Mouse (Mus musculus): ENCODE data around the gene Hoxb5.

The Hoxb5 gene

DNA sequence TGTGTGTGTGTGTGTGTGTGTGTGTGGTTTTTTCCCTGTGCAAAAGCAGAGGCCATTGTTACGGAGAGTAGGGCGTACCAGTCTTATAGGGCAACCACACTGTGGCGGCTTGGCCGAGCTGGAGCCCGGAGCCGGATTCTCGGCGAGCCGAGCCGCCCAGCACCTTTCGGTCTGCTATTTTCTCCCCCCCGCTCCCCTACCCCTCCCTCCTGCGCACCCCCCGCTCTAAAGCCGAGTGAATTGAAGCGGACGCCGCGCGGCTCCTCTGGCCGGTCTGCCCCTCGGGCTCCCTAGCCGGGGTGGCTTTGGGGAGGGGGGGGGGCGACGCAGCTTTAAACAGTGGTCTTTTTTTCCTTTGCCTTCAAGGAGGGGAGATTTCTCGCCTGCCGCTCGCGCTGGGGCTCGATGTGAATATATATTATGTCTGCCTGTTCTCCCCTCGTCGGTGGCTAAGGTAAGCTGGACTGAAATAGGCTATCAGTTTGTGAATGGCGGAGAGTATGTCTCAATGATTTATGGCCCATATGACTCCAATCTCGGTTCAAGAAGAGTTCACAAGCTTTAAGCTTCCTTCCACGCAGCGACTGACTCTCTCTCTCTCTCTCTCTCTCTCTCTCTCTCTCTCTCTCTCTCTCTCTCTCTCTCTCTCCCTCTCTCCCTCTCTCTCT lies 37.7 kb downstream of the Hoxb5 start:
- DNase-seq (ENCODE audit: low read depth) = no peak

DNA sequence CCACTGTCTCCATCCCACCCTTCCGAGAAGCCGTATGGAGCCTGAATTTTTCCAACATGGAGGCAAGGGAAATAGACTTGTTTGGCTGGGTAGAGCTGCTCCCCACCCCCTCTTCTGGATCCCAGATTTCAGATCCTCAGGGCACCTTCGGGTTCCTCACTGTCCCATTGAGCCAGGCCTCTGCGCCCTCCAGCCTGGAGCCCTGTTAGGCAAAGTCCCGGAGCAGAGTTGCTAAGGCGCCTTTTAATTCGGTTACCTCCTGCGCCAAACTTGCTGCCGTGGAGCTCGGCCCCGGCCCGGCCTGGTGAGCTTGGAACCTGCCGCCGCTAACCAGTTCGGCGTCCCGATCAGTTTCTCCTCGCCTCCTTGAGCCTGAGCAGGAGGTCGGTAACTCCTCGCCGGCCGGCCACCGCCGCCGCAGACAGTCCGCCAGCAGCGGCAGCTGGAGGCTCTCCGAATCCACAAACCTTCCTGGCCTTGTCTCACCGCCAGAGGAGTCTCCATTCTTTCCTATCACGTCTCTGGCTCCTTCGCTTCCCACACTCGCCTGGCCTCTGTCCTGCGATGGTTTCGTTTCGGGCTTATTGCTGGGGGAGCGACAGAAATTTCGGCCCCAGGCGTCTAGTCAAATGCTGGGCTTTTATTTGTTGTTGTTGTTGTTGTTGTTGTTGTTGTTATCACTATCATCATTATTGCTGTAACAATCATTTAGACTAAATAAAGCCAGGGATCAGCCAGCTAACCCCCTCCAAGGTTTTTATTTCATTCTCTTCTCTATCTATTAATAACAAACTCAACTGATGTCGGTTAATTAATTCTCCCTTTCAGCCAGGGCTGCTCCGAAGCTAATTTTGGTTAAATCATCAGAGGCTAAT lies 38.8 kb downstream of the Hoxb5 start:
- no peak for DNase-seq (ENCODE audit: low read depth)

DNA sequence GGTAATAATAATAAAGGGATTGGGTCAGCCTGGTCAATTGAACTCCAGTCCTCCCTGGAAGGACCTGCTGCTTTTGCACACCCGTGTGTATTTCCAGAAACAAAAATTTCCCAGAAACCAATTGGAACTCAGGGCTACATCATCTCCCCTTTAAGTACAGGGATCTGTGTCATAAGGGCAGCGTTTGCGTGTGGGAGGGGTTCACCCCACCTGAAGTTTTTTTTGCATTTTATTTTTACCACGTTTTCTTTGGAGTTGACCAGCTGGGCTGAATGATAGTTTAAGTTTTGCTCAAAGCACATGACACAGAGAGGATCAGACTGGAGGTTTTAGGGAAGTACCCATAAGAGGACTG lies 39.4 kb downstream of the Hoxb5 start:
- no peak for DNase-seq (ENCODE audit: low read depth)

DNA sequence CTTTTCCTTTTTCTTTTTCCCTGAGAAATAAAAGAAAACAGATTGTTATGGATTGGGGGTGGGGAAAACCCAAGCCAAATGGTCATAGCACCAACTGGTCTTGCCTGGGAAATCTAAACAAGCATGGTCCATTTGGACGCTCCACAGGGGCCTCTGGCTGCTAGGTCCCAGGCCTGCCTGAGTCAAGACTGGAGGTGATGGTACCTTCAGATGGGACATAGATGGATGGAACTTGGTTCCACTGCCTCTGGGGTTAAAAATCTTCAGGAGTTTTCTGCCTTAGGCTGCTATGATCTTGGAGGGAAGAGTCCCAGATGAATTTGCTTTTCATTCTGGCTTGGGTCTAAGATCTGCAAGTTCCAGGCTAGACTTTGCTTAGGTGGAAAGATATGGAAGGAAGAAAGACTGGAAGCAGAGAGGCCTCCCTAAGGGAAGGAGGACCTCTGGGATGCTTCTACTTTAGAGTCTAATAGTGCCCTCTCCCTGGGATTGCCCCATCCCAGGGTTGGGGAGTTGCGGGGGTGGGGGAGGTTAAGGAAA lies 40.1 kb downstream of the Hoxb5 start:
- no peak for DNase-seq (ENCODE audit: low read depth)

DNA sequence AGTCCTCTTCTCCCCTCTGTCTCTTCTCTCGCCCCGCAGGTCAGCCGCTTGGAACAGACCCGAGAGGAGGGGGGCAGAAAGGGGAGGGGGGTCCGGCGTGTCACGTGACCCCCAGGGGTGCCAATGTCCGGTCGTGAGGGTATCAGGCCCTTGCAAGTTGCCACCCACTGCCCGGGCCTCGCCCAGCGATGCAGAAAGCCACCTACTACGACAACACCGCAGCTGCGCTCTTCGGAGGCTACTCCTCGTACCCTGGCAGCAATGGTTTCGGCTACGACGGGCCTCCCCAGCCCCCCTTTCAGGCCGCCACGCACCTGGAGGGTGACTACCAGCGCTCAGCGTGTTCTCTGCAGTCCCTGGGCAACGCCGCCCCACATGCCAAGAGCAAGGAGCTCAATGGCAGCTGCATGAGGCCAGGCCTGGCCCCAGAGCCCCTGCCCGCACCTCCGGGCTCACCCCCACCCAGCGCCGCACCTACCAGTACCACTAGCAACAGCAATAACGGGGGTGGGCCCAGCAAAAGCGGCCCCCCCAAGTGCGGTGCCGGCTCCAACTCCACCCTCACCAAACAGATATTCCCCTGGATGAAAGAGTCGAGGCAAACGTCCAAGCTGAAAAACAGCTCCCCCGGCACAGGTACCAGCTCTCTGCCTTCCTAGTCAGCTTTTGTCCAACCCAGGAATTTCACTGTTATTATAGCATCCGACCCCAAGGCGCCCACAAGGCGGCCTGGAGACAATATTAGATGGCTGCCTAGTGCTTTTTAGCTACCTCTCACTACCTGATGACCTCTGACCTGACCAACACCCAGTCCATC lies 41.1 kb downstream of the Hoxb5 start:
- no peak for DNase-seq (ENCODE audit: low read depth)

DNA sequence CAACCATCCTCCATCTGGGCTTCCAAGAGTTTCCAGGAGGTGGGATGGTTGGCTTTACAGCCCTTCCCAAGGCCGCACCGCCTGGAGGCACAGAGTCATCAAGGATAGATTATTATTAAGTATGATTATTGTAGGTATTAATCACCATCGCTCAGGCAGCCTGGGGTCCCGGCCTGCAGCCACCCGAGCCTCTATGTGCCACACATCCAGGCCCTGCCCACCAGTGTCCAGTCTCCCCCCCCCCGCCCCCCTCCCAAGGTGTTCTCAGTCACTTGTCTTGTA lies 41.7 kb downstream of the Hoxb5 start:
- no peak for DNase-seq (ENCODE audit: low read depth)

DNA sequence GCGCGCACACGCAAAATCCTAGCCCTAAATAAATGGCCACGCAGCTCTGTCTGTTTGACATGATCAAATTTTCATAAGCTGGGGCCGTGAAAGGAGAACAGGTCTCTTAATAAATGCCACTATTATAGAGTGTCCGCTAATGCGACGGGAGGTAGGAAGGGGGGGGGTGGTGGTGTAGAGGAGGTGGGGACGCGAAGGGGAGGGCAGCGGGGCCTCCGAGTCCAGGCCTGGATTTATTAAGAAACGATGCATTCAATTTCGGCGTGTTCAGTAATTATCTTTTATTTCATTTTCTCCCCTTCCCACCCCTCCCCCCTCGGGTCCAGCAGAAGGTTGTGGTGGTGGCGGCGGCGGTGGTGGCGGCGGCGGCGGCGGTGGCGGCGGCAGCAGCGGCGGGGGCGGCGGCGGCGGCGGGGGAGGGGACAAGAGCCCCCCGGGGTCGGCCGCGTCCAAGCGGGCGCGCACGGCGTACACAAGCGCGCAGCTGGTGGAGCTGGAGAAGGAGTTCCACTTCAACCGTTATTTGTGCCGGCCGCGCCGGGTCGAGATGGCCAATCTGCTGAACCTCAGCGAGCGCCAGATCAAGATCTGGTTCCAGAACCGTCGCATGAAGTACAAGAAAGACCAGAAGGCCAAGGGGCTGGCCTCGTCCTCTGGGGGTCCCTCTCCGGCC lies 42.2 kb downstream of the Hoxb5 start:
- no peak for DNase-seq (ENCODE audit: low read depth)

DNA sequence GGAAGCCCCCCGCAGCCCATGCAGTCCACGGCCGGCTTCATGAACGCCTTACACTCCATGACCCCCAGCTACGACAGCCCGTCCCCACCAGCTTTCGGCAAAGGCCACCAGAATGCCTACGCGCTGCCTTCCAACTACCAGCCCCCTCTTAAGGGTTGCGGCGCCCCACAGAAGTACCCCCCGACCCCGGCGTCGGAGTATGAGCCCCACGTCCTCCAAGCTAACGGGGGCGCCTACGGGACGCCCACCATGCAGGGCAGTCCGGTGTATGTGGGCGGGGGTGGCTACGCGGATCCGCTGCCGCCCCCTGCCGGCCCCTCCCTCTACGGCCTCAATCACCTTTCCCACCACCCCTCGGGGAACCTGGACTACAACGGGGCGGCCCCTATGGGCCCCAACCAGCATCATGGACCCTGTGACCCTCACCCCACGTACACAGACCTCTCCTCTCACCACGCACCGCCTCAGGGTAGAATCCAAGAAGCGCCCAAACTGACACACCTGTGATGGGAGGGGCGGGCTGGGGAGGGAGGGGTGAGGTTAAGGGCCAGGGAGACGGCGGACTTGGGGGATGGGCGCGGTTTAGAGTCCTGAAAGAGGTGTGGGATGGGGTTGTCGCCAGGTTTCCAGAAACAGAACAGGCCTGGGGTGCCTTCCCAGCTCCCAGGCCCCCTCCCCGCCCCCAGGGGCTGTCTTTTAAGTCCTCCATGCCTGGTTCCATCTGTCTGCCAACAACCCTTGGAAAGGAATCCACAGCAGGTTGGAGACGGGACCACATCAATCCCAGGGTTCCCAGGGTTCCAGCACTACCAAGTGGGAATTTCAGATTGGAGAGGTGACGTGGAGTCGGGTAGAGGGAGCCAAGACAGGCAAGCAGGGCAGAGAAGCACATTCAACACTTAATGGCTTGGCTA lies 43.0 kb downstream of the Hoxb5 start:
- DNase-seq (ENCODE audit: low read depth) = no peak

DNA sequence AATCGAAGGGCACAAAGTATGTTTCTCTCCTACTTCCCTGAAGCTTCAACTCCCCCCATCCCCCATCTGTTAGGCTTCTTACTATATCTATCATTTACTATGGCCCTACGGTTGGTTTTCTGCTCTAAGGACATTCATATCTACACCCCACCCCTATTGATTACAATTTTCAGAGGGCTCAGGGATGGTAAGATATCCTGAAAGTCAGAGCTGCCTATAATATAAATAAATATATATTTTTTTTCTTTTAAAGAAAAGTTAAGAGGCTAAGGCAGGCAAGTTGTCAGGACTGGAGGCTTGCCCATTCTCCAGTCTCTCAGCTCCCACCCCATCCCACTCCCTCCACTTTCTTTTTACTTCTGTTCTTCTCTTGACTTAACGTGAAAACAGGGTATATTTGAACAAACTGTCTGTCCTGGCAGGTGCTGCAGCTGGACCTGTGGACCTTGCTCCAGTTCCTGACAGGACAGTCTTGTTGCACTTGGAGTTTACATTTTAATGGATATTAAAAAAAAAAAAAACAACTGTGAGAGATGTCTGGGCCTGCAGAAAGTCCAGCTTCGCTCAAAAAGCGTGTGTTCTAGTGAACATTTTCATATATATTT lies 43.9 kb downstream of the Hoxb5 start:
- DNase-seq (ENCODE audit: low read depth) = no peak

DNA sequence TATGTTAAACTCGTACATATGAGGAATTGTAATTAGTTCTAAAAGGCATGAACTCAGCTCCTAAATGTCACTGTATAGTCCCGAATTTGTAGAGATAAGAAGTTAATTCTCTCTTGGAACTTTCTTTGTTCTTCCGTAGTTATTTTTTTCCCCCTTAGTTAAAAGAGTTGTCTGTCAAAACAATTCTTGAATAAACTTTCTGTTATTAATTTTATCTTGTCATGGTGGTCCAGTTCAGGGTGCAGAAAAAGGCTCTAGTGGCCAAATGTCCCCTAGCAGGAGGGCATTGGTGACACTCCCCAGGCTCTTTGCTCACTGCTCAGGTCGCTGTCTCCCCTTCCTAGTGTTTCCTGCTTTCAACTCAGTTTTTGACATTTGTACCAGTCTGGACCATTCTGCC lies 44.6 kb downstream of the Hoxb5 start:
- DNase-seq (ENCODE audit: low read depth) = no peak

DNA sequence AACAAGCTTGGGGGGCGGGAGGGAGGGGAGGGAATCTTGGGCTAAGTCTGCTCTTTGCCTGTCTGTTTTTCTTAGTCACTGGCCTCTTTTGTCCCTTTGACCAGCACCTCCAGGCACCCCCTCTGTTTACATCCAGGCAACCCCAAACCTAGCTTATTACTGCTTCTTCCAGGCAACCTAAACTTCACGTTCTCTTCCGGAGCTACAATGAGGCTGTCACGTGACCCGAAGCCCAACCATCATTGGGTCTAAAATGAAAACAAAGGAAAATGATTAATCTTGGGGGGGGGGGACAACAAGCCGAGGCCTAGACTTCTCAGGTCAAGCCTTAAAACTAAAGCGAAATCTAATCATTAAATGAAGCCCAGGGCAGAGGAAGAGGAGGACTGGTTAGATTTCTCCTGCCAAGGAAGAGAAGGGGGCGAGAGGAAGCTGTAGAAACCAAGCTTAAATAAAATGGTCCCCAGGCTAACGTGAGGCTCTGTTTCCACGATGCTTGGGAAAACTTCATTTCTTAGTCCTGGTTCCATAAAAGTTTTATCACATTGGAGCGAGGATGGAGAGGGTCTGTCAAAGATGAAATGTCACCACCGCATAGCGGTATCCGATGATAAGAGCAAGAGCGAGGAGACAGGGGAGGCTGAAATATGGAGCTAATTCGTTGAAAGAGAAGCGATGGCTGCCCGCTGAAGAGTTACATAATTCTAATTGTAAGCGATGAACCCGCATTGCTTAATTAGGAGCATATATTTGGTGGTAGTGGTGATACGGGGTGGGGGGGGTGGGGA lies 45.2 kb downstream of the Hoxb5 start:
- DNase-seq (ENCODE audit: low read depth) = no peak

DNA sequence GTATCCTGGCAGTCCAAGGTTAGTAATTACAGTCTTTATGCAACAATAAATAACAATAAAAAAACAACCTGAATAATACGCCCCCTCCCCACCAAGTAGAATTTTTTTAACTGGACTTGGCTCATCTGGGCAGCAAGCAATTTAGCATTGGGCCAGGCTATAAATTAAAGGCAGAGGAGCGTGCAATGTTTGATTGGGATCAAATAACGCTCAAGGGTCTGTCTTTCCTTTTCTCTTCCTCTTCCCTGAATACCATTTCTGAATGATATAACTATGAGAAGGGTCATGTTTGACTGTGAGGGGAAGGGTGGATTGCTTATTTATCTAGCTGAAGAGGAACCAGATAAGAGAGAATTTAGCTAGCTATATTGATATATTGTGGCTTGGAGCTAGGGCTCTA lies 45.9 kb downstream of the Hoxb5 start:
- DNase-seq (ENCODE audit: low read depth) = no peak

DNA sequence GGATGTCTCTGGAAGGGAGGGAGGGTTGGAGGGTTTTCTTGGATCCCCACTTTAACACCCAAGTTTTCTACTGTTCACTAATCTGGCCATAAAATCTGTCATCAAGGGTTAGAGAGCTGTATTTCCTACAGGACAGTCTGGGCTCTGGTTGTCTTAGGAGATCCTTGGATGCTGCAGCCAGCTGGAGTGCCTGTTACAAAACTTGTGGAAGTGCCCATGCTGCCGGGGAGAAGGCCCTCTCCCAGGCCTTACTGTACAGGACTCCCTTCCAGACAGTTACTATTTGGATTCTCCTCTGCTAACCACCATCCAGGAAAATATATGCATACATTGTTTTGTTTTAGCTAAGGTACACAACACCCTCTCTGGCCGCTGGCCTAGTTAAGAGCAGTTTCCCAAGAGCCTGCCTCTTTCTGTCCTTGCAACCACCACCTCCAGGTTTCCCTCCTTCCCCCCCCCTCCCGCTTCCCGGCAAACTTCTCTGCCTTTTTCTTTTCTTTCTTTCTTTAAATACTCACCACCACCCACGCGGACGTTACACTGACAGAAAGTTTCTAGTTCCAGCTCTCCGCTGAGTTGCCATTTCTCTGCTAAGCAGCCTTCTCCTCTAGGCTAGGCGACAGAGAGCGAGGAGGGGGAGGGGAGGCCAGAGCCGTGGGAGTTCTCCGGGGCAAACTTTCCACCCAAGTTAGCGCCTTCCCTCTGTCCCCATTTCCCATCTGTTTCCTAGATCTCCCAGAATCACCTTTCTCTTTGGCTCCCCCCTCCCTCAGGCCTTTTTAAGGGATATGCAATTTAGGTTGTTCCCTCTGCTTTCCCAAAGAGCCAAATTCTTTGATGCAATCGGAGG lies 46.6 kb downstream of the Hoxb5 start:
- no peak for DNase-seq (ENCODE audit: low read depth)

DNA sequence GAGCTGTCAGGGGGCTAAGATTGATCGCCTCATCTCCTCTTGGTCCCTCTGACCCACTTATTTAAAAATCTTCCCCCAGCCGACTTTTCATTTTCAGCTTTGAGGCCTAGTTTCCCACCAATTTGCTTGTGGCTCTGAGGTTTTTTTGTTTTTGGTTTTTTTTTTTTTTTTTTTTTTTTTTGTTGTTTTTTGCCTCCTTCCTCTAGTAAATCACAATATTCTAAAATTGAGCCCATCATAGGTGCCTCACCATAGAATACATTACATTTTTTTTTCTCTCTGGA lies 47.1 kb downstream of the Hoxb5 start, which contains the start of gene Hoxb2:
Gene Hoxb2, plus strand, starts transcription at position 185 of the 284 bp plus-strand sequence.
- no peak for DNase-seq (ENCODE audit: low read depth)

DNA sequence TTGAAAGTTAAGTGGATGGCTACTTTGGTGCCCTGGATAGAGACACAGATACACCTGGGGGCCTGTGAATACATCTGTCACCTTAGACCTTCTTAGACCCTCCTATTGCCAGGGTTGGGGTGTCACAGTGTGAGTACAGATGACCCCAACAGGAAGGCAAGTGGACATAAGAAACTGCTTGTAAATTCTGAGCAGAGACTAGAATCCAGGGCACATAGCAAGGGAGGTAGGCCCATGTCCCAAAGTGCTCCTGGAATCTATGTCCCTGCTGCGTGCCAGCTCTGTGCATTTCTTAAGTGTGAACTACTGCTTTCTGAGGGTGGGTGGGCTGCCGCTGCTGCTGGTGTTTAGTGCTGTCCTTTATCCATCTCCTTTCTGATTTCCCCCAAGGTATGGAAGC lies 47.7 kb downstream of the Hoxb5 start:
- DNase-seq (ENCODE audit: low read depth) = no peak

DNA sequence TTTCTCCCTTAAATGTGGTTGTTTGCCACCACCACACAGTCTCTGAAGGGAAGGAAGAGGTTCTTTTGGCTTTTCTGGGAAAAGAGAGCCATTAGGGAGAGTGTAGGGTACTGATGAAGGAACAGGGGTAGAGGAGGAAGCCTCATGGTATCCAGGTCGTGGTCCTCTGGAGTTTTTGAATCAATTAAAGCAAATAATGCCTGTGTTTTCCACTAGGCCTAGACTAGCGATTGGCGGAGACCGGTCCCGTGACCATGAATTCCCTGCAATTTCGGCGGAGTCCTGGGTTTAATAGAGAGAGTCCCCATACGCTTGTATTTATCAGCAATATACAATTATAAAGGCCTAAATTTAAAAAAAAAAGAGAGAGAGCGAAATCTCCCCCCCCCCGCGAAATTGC lies 48.2 kb downstream of the Hoxb5 start:
- DNase-seq (ENCODE audit: low read depth) = no peak

DNA sequence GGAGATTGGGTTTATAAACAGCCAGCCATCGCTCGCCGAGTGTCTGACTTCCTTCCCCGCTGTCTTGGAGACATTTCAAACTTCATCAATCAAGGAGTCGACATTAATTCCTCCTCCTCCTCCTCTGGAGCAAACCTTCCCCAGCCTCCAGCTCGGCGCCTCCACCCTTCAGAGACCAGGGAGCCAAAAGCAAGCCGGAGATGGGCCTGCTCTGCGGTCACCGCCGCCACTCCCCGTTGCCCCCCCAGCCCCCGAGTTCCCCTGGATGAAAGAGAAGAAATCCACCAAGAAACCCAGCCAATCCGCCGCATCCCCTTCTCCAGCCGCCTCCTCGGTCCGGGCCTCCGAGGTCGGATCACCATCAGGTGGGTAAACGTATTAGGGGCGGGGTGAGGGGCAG lies 48.7 kb downstream of the Hoxb5 start:
- DNase-seq (ENCODE audit: low read depth) = no peak

DNA sequence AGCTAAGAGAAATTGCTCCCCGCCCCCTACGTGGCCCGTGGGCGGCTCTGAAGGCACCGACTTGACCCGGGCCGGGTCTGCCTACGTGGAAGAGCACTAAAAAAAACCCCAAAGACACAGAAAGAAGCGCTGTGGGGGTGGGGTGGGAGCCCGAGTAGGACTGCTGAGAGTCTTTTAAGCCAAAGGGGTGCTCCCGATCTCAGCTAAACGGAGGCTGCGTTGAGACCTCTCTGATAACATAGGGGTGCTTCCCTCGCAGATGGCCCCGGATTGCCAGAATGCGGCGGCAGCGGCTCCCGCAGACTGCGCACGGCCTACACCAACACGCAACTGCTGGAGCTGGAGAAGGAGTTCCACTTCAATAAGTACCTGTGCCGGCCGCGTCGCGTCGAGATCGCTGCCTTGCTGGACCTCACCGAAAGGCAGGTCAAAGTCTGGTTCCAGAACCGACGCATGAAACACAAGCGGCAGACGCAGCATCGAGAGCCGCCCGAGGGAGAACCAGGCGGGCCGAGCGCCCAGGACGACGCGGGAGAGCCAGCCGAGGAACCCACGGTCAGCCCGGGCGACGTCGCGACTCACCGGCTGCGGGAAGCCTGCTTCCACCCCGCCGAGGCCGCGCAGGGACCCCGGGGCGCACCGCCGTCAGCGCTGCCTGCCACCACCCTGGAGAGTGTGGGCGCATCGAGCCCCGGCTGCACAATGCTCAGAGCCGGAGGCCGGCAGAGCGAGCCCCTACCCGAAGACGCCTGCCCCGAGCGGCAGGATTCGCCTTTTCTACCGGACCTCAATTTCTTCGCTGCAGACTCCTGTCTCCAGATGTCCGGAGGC lies 49.8 kb downstream of the Hoxb5 start:
- DNase-seq (ENCODE audit: low read depth) = no peak

Data from c-Kit-positive CD71-positive TER-119-negative erythroid progenitor cells, embryonic 14.5 days (primary cell).